Mouse (Mus musculus) midbrain, embryonic 15.5 days (tissue): ENCODE data around the gene 4933425L06Rik. TPM values are rescaled to one million over a fixed set of nuclear protein-coding genes. Genes with fewer than 3 reads are reported as not detected.

Experiments
- ATAC-seq: fragments of 200-750 bp; cut with Nextera tagmentation; replicated peaks from 2 replicates; pipeline ENCODE4 v1.8.0; 2017; ENCODE audit warnings: moderate TSS enrichment
- H3K27ac ChIP-seq: fragments of 300-500 bp; sonication (generic); 2 replicates; pipeline ENCODE4 v1.5.1; 2015; ENCODE audit warnings: mild to moderate bottlenecking, inconsistent platforms
- H3K27me3 ChIP-seq: fragments of 300-500 bp; sonication (generic); replicated peaks from 2 replicates; pipeline ENCODE4 v1.6.1; 2015; ENCODE audit warnings: inconsistent platforms
- H3K36me3 ChIP-seq: fragments of 300-500 bp; sonication (generic); replicated peaks from 2 replicates; pipeline ENCODE4 v1.6.1; 2015; ENCODE audit warnings: inconsistent platforms
- H3K4me1 ChIP-seq: fragments of 300-500 bp; sonication (generic); 2 replicates; pipeline ENCODE4 v1.6.1; 2015; ENCODE audit warnings: inconsistent platforms
- H3K4me2 ChIP-seq: fragments of 300-500 bp; sonication (generic); 2 replicates; pipeline ENCODE4 v1.6.1; 2015; ENCODE audit warnings: inconsistent platforms, mild to moderate bottlenecking, moderate library complexity
- H3K4me3 ChIP-seq: fragments of 300-500 bp; sonication (generic); 2 replicates; pipeline ENCODE4 v1.5.1; 2015; ENCODE audit warnings: mild to moderate bottlenecking, inconsistent platforms
- H3K9ac ChIP-seq: fragments of 300-500 bp; sonication (generic); 2 replicates; pipeline ENCODE4 v1.6.1; 2015; ENCODE audit warnings: mild to moderate bottlenecking, inconsistent platforms
- H3K9me3 ChIP-seq: fragments of 300-500 bp; sonication (generic); 2 replicates; pipeline ENCODE4 v1.6.1; 2016; ENCODE audit warnings: inconsistent platforms
- WGBS: fragments of 180-500 bp; shearing (Covaris S2); methylation state at CpG from one replicate; pipeline ENCODE4 v1.1.7; 2015; ENCODE audit warnings: mixed read lengths; 5-methylcytosine and 5-hydroxymethylcytosine counted together
- polyA plus RNA-seq: library from polyadenylated mRNA; unstranded; fragments of >200 nt; fragmentation: Nextera tagmentation; extraction: Ambion mirVana; gene quantifications from 2 replicates; pipeline ENCODE4 v1.2.1, GENCODE M21; 2015

4933425L06Rik gene
- polyA plus RNA-seq, 1 experiment from 2014 or later = not detected

- H3K27me3 ChIP-seq = no peaks in the 10 kb centered on the region
- H3K4me2 ChIP-seq = no peak overlapping the region
These were observed 64.9 kb downstream of the 4933425L06Rik start for GRCm38 (mm10) chr13:105146827-105147226.

DNA sequence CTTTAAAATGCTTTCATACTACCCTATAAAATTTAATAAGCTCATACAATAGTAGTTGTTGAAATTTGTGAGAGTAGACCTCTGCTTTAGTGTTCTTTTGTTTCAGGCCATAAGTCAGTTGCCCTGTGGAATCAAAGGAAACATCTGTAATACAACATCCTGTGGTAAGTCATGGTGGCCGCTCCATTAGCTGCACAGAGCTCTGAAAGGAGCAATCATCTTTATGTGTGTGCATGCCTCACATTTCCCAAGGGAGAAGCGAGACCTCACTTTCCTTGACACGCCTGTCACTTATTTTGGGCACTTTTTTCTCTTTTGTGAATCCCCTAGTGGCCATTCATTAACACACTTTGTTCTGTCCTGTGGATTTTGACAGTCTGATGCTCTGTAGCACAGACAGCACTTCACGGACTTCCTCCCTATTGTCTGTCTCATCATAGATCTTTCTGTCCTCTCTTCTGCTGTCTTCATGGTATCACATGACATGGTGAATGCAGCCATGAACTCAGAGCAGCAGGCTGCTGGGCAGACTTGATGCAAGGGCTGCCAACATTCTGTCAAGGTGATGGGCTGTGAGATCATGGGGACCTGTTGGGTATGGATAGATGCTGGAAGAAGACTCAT is 66.0 kb downstream of the 4933425L06Rik start:
- H3K27me3 ChIP-seq = no peaks in the 10 kb centered on the region
- H3K4me2 ChIP-seq = no peak overlapping the region
- no peaks in the 10 kb centered on the region for H3K36me3 ChIP-seq
- no peak overlapping the region for H3K9ac ChIP-seq
- H3K4me3 ChIP-seq = no peak overlapping the region
- H3K9me3 ChIP-seq = no peaks in the 10 kb centered on the region
- no peak for ATAC-seq
- H3K4me1 ChIP-seq = no peaks in the 10 kb centered on the region
- H3K27ac ChIP-seq = no peak overlapping the region
- 48% methylated on average over 4 of the region's 4 CpGs for WGBS

More at GRCm38 (mm10) chr13:105146827-105147226, 64.9 kb downstream of the 4933425L06Rik start:
- WGBS = 68% methylated on average over 1 of the region's 1 CpGs
- no peaks in the 10 kb centered on the region for H3K9me3 ChIP-seq
- ATAC-seq = no peak
- no peaks in the 10 kb centered on the region for H3K36me3 ChIP-seq
- H3K4me1 ChIP-seq = no peaks in the 10 kb centered on the region
- H3K4me3 ChIP-seq = no peak overlapping the region
- H3K27ac ChIP-seq = no peak overlapping the region
- no peak overlapping the region for H3K9ac ChIP-seq

GRCm38 (mm10) chr13:105150006-105150405 is 68.1 kb downstream of the 4933425L06Rik start:
- H3K4me3 ChIP-seq = no peak overlapping the region
- no peaks in the 10 kb centered on the region for H3K36me3 ChIP-seq
- no peaks in the 10 kb centered on the region for H3K27me3 ChIP-seq
- H3K4me1 ChIP-seq = no peaks in the 10 kb centered on the region
- no peaks in the 10 kb centered on the region for H3K9me3 ChIP-seq
- H3K4me2 ChIP-seq = no peak overlapping the region
- 87% methylated on average over 3 of the region's 3 CpGs for WGBS
- H3K9ac ChIP-seq = no peak overlapping the region
- H3K27ac ChIP-seq = no peak overlapping the region
- ATAC-seq = no peak

- ATAC-seq = no peak
- no peaks in the 10 kb centered on the region for H3K36me3 ChIP-seq
- H3K27me3 ChIP-seq = no peaks in the 10 kb centered on the region
- no peak overlapping the region for H3K4me3 ChIP-seq
- no peaks in the 10 kb centered on the region for H3K9me3 ChIP-seq
- H3K9ac ChIP-seq = no peak overlapping the region
- no peaks in the 10 kb centered on the region for H3K4me1 ChIP-seq
- WGBS = 54% methylated on average over 4 of the region's 4 CpGs
- H3K4me2 ChIP-seq = no peak overlapping the region
- H3K27ac ChIP-seq = no peak overlapping the region
These were observed 72.0 kb downstream of the 4933425L06Rik start for GRCm38 (mm10) chr13:105153955-105154354.

DNA sequence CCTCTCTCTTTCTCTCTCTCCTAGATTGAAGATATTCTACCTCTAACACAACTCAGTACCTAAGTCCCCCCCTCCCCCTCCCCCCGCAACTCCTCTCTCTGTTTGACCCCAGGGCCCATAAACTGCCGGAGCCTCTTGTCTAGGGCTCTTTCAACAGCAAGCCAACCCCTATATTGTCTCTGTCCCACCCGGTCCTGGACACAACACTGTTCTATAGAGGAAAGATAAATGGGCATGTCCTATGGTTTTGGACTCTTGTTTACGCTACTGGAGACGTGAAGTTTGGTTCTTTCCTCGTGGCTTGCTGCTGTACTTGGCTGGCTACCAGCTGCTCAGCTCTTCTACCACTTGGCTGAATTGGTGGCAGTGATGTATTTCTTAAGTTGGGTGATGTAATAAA is 83.5 kb downstream of the 4933425L06Rik start:
- Histone ChIP-seq H3K4me1 (no peaks in the 10 kb centered on the region), H3K27me3 (no peaks in the 10 kb centered on the region), H3K4me2 (no peak overlapping the region), H3K27ac (no peak overlapping the region), H3K9me3 (no peaks in the 10 kb centered on the region), H3K36me3 (no peaks in the 10 kb centered on the region), H3K9ac (no peak overlapping the region), H3K4me3 (no peak overlapping the region)
- WGBS = 78% methylated on average over 6 of the region's 6 CpGs
- no peak for ATAC-seq

Other genes starting within 250 kb of the 4933425L06Rik start
- gene Shisal2b, start 218.2 kb upstream of the 4933425L06Rik start, polyA plus RNA-seq = 1.9 and 2.5 TPM in 2 replicates
- gene Rgs7bp, start 27.2 kb upstream of the 4933425L06Rik start, polyA plus RNA-seq = 4.5 and 5.0 TPM in 2 replicates
- 34.3 and 35.6 TPM in 2 replicates for gene Rnf180, start 212.7 kb downstream of the 4933425L06Rik start, polyA plus RNA-seq